Mouse (Mus musculus): Measurements from ENCODE around the gene Rrbp1. TPM values are rescaled to one million over a fixed set of nuclear protein-coding genes. Genes with fewer than 3 reads are reported as not detected.

Rrbp1 gene
- polyA plus RNA-seq, 1 experiment from 2014 or later, result 54.8 TPM

DNA sequence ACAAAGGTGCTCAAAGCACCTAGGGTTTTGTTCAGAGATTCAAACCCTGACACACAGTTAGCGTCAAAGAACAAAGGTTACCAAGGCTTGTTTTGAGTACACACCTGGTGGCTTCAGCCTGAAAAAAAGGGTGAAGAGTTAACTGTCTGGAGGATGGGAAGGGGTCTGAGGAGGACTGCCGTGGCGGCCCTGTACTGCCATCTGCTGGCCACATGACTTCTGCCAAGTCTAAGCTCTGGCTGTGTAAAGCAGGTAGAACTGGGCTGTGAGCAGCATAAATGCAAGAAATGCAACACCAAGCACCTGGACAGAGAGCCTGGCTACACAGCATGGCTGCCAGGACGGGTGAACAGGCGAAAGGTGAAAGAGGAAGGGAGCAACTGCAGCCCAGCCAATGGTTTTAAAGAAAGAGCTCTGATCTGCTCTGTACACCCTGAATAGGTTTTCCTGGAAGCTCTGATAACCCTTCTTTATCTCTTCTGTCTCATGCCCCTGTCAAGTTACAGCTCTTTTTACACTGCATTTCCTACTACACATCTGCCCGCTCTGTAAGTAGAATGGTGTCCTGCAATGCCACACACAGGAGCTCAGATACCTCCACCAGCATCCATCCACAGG lies 30.2 kb downstream of the Rrbp1 start:
- Histone ChIP-seq H3K27ac (ENCODE audit: poor library complexity, severe bottlenecking) (no peak overlapping the region), H3K4me2 (no peak overlapping the region), H3K4me1 (replicated peaks) (peaks cover 27% of the 10 kb centered on the region), H3K36me3 (peaks cover 49% of the 10 kb centered on the region), H3K9ac (no peak overlapping the region), H3K4me3 (no peak overlapping the region), H3K9me3 (replicated peaks) (no peaks in the 10 kb centered on the region), H3K27me3 (replicated peaks) (no peaks in the 10 kb centered on the region)
- 28% methylated on average over 6 of the region's 6 CpGs for WGBS
- peak; percentile 54; the same call in 1 of the 2 replicates for ATAC-seq (ENCODE audit: insufficient number of reproducible peaks, low FRiP score)

DNA sequence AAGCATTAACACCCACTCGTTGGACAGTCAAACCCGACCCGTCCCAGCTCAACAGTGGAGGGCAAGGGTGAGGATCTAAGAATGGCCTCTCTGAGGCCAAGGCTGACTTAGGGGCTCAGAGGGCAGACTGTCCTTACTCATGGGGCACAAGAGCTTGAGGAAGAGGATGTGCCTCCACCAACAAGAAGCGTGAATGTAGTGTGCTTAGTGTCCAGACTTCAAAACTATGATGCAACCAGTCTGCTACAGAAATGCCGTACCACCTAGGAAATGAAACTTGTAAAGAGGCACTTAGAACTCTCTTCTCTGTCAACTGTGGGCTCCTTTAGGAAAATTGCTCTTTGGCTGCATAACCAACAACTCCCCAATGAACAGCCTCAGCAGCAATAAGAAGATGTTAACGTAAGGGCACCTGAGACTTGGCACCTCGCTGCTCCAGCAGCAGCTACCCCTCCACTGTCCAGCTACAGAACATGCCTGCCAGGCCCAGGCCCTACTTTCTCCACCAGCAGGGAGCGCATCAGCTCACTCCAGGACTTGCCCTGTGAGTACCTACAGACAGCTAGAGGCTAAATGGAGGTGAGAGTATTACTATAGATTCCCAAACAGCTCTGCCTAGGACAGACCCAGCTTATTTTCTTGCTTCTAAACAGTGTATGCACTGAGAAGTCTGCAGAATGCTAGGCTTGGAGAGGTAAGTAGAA lies 32.5 kb downstream of the Rrbp1 start:
- WGBS, result 91% methylated on average over 8 of the region's 8 CpGs
- Histone ChIP-seq H3K27me3 (replicated peaks) (no peaks in the 10 kb centered on the region), H3K4me1 (replicated peaks) (peaks cover 21% of the 10 kb centered on the region), H3K4me3 (no peak overlapping the region), H3K36me3 (peaks cover 48% of the 10 kb centered on the region), H3K27ac (ENCODE audit: poor library complexity, severe bottlenecking) (no peak overlapping the region), H3K9ac (no peak overlapping the region), H3K4me2 (no peak overlapping the region), H3K9me3 (replicated peaks) (no peaks in the 10 kb centered on the region)
- ATAC-seq (ENCODE audit: insufficient number of reproducible peaks, low FRiP score), result no peak

DNA sequence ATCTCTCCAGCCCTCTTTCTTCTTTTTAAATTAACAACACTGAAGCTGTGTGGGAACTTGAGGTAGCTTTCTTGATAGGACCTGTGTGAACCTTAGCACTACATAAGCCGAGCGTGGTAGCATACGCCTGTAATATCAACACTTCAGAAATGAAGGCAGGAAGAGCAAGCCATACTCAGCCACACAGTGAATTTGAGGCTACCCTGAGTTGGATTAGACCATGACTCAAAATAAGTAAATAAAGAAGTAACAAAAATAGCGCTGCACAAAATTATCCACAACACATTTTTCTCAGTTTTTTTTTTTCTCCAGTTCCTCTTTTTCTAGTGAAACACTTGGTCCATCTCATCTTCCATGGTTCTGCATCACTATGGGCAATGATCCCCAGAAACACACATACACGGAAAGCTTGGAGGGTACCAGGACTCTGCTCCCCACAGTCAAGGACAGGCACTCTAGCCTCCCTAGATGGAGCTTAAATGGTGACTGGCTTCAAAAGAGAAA lies 35.9 kb downstream of the Rrbp1 start:
- H3K4me2 ChIP-seq, result no peak overlapping the region
- no peak overlapping the region for H3K27ac ChIP-seq (ENCODE audit: poor library complexity, severe bottlenecking)
- WGBS, result 97% methylated on average over 5 of the region's 5 CpGs
- no peak for ATAC-seq (ENCODE audit: insufficient number of reproducible peaks, low FRiP score)
- H3K4me3 ChIP-seq, result no peak overlapping the region
- no peaks in the 10 kb centered on the region for H3K27me3 ChIP-seq (replicated peaks)
- H3K9ac ChIP-seq, result no peak overlapping the region
- peaks cover 69% of the 10 kb centered on the region for H3K36me3 ChIP-seq
- 0 out of 2 replicates have a peak, but pooled peaks cover 5% of the 10 kb centered on the region for H3K4me1 ChIP-seq (replicated peaks)
- H3K9me3 ChIP-seq (replicated peaks), result no peaks in the 10 kb centered on the region

DNA sequence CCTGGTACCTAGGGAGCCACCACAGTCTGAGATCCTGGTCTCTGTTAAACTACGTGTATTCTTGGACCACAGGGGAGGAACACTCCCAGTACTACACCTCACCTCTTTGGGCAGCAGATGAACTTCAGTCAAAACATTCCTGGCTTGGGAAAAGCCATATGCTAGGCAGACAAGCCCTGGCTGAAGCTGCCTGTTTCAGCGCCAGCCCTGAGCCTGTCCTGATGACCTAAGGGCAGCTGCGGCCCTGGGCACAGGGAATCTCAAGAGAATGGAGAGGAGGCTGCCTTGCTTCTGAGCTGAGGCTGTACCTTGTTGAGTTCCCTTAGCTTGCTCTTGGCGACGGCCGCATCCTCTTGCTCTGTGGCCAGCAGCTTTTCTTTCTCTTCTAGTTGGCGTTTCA lies 37.9 kb downstream of the Rrbp1 start:
- WGBS, result 93% methylated on average over 7 of the region's 7 CpGs
- Histone ChIP-seq H3K27ac (ENCODE audit: poor library complexity, severe bottlenecking) (no peak overlapping the region), H3K9me3 (replicated peaks) (no peaks in the 10 kb centered on the region), H3K4me3 (no peak overlapping the region), H3K9ac (no peak overlapping the region), H3K4me2 (no peak overlapping the region), H3K4me1 (replicated peaks) (0 out of 2 replicates have a peak, but pooled peaks cover 5% of the 10 kb centered on the region), H3K27me3 (replicated peaks) (no peaks in the 10 kb centered on the region), H3K36me3 (peaks cover 75% of the 10 kb centered on the region)
- ATAC-seq (ENCODE audit: insufficient number of reproducible peaks, low FRiP score), result no peak

DNA sequence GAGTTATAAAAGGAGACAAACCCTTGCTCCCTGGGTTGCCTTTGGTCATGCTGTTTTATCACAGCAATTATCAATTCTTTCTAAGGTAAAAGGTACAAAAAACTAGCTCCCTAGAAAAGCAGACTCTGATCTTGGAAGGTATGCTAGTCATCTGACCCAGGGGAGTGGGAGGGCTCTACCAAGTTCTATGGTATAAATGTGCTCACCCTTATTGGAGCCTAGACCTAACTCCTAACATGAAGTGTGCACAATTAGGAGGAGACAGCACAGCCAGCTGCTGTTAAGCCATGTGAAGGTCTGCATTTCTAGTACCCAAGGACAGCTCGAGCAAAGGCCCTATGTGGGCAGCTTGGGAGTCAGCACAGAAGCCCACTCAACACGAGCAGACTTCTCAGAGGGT lies 39.2 kb downstream of the Rrbp1 start:
- Histone ChIP-seq H3K4me1 (replicated peaks) (0 out of 2 replicates have a peak, but pooled peaks cover 5% of the 10 kb centered on the region), H3K9ac (no peak overlapping the region), H3K9me3 (replicated peaks) (no peaks in the 10 kb centered on the region), H3K4me3 (no peak overlapping the region), H3K36me3 (peaks cover 84% of the 10 kb centered on the region), H3K27me3 (replicated peaks) (no peaks in the 10 kb centered on the region), H3K4me2 (no peak overlapping the region), H3K27ac (ENCODE audit: poor library complexity, severe bottlenecking) (no peak overlapping the region)
- no peak for ATAC-seq (ENCODE audit: insufficient number of reproducible peaks, low FRiP score)
- 77% methylated on average over 2 of the region's 2 CpGs for WGBS

DNA sequence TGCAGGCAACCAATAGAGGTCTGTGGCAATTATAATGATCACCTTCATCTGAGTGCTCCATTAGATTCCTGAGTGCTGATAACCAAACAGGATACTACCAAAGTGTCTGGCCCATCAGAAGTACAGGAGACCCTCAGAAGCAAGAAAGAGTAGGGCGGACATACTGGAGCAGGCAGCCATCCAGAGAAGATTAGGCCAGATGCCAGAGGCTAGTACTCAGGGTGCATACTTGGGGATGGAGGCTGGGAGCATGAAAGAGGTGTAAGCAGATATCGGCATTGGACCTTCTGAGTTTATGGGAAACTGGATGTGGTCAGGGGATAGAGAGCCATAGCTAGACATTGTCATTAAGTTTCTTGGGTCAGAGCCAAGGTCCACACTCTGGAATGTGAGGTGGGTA lies 40.2 kb downstream of the Rrbp1 start:
- no peak for ATAC-seq (ENCODE audit: insufficient number of reproducible peaks, low FRiP score)
- H3K4me3 ChIP-seq, result no peak overlapping the region
- no peaks in the 10 kb centered on the region for H3K27me3 ChIP-seq (replicated peaks)
- 0 out of 2 replicates have a peak, but pooled peaks cover 5% of the 10 kb centered on the region for H3K4me1 ChIP-seq (replicated peaks)
- no peak overlapping the region for H3K9ac ChIP-seq
- H3K4me2 ChIP-seq, result no peak overlapping the region
- 82% methylated on average over 2 of the region's 2 CpGs for WGBS
- peaks cover 94% of the 10 kb centered on the region for H3K36me3 ChIP-seq
- H3K9me3 ChIP-seq (replicated peaks), result no peaks in the 10 kb centered on the region
- no peak overlapping the region for H3K27ac ChIP-seq (ENCODE audit: poor library complexity, severe bottlenecking)

DNA sequence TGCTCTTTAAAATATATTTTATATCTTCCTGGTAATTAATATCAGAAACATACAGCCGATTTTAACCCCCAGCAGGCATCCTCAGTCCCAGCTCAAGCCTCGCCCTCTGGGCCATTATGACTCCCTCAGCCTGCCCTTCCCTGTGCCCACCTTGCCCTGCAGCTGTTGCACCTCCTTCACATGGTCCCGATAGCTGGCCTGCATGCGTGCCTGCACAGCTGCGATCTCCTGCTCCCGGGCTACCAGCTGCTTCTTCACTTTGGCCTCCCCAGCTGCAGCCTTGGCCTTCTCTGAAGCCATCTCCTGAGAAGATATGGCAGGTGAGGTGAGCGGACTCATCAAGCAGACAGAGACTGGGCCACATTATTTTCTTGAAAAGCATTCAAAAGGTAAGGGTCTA lies 41.8 kb downstream of the Rrbp1 start:
- H3K9me3 ChIP-seq (replicated peaks), result no peaks in the 10 kb centered on the region
- no peaks in the 10 kb centered on the region for H3K27me3 ChIP-seq (replicated peaks)
- H3K4me3 ChIP-seq, result no peak overlapping the region
- H3K4me2 ChIP-seq, result no peak overlapping the region
- H3K36me3 ChIP-seq, result peaks cover 100% of the 10 kb centered on the region
- H3K4me1 ChIP-seq (replicated peaks), result 0 out of 2 replicates have a peak, but pooled peaks cover 5% of the 10 kb centered on the region
- H3K27ac ChIP-seq (ENCODE audit: poor library complexity, severe bottlenecking), result no peak overlapping the region
- no peak overlapping the region for H3K9ac ChIP-seq
- WGBS, result 93% methylated on average over 7 of the region's 7 CpGs
- ATAC-seq (ENCODE audit: insufficient number of reproducible peaks, low FRiP score), result no peak

DNA sequence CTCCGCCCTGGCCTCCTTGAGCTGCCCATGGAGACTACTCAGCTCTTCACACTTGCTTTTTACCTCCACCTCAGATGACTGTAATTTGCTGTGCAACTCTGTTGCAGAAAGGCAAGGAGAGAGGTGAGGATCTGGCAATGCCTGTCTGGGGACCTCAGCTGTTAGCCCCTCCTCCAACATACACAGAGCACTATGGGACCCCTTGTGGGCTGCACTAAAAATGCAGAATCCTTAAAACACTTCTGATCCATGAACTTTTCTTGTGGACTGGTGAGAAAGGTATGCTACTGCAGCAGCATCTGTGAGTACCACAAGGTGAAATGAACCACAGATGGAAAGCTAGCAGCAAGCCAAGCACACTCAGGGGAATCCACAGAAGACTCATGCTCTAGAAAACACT lies 47.7 kb downstream of the Rrbp1 start:
- no peak overlapping the region for H3K4me2 ChIP-seq
- H3K27ac ChIP-seq (ENCODE audit: poor library complexity, severe bottlenecking), result no peak overlapping the region
- no peak overlapping the region for H3K4me3 ChIP-seq
- no peaks in the 10 kb centered on the region for H3K9me3 ChIP-seq (replicated peaks)
- peaks cover 81% of the 10 kb centered on the region for H3K36me3 ChIP-seq
- 0 out of 2 replicates have a peak, but pooled peaks cover 1% of the 10 kb centered on the region for H3K4me1 ChIP-seq (replicated peaks)
- ATAC-seq (ENCODE audit: insufficient number of reproducible peaks, low FRiP score), result no peak
- H3K9ac ChIP-seq, result no peak overlapping the region
- no peaks in the 10 kb centered on the region for H3K27me3 ChIP-seq (replicated peaks)
- 96% methylated on average over 1 of the region's 1 CpGs for WGBS

DNA sequence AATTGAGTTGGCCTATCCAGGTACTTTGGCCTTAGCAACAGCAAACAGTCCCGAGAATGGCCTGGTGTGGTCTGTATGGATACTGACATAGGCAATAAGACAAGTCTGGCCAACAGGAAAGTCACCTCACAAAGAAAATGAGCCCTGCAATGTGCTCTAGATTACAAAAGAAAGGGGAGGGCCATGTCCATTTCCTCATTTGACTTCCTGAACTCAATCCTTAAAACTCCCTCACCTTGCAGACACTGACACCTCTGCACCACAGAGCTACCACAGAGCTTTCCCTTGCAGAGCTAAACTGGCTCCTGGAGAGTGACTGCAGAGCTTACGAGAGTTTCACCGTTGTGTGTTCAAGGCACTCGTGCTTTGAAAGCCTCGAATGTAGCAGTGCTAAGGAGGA lies 48.9 kb downstream of the Rrbp1 start:
- Histone ChIP-seq H3K9ac (no peak overlapping the region), H3K4me3 (no peak overlapping the region), H3K36me3 (peaks cover 81% of the 10 kb centered on the region), H3K4me2 (no peak overlapping the region), H3K4me1 (replicated peaks) (no peaks in the 10 kb centered on the region), H3K27ac (ENCODE audit: poor library complexity, severe bottlenecking) (no peak overlapping the region), H3K27me3 (replicated peaks) (no peaks in the 10 kb centered on the region), H3K9me3 (replicated peaks) (no peaks in the 10 kb centered on the region)
- ATAC-seq (ENCODE audit: insufficient number of reproducible peaks, low FRiP score), result no peak
- 90% methylated on average over 5 of the region's 5 CpGs for WGBS

DNA sequence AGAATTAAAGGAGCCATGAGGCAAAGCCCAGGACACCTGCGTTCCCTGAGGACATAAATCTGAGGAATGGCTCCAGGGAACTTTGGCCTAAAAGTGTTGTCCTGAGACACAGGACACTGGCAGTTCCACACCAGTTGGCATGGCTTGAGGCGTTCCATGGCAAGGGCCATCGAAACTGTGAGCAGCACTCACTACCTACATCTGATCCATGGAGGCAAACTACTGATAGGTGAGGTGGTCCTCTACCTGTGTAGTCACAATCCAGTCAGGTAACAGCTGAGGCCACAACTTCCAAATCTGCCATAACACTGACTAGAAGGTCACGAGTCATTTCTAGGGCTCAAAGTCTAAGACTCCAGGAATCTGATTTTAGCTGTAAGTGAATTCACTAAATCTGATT lies 55.3 kb downstream of the Rrbp1 start:
- no peak overlapping the region for H3K4me3 ChIP-seq
- no peaks in the 10 kb centered on the region for H3K27me3 ChIP-seq (replicated peaks)
- H3K9me3 ChIP-seq (replicated peaks), result no peaks in the 10 kb centered on the region
- no peak overlapping the region for H3K27ac ChIP-seq (ENCODE audit: poor library complexity, severe bottlenecking)
- H3K4me2 ChIP-seq, result no peak overlapping the region
- ATAC-seq (ENCODE audit: insufficient number of reproducible peaks, low FRiP score), result no peak
- H3K4me1 ChIP-seq (replicated peaks), result peaks cover 18% of the 10 kb centered on the region
- 92% methylated on average over 4 of the region's 4 CpGs for WGBS
- H3K36me3 ChIP-seq, result peaks cover 81% of the 10 kb centered on the region
- H3K9ac ChIP-seq, result no peak overlapping the region

DNA sequence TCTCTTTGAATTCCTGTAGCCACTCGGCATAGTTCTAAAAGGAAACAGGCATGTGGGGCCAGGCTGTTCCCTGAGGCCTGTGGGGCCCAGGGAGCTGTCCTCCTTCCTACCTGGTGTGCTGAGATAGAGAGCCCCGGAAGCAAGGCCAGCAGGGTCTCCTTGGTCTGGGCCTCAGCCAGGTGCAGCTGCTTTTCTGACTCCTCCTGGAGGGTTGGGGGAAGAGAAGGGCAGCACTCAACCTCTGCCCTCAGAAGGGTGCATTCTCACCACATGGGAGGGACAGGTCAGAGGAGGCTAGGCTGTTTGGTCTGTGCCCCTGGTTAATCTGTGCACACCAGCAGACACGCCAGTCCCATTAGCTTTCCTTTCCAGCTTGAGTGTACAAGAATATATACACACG lies 56.1 kb downstream of the Rrbp1 start:
- WGBS, result 87% methylated on average over 4 of the region's 4 CpGs
- H3K4me3 ChIP-seq, result no peak overlapping the region
- H3K9ac ChIP-seq, result peak overlapping the region; percentile 31; the same call in 1 of the 2 replicates
- peaks cover 87% of the 10 kb centered on the region for H3K36me3 ChIP-seq
- H3K27ac ChIP-seq (ENCODE audit: poor library complexity, severe bottlenecking), result no peak overlapping the region
- no peaks in the 10 kb centered on the region for H3K27me3 ChIP-seq (replicated peaks)
- H3K4me2 ChIP-seq, result no peak overlapping the region
- ATAC-seq (ENCODE audit: insufficient number of reproducible peaks, low FRiP score), result no peak
- no peaks in the 10 kb centered on the region for H3K9me3 ChIP-seq (replicated peaks)
- peaks cover 20% of the 10 kb centered on the region for H3K4me1 ChIP-seq (replicated peaks)

Data from heart, embryonic 12.5 days (tissue).